Mouse (Mus musculus) ES-Bruce4 (cell line): ENCODE measurements around the gene Map2k5.

Experiments
- CTCF ChIP-seq: IDR thresholded peaks from one replicate; pipeline ENCODE4 v1.8.1; 2011; ENCODE audit warnings: low read depth, low read length
- EP300 ChIP-seq: IDR thresholded peaks from 2 replicates; pipeline ENCODE4 v1.6.1; 2011; ENCODE audit warnings: low read depth, low read length; ENCODE audit not compliant: insufficient read depth
- POLR2A ChIP-seq: IDR thresholded peaks from one replicate; pipeline ENCODE4 v1.8.1; 2011; ENCODE audit warnings: low read length; ENCODE audit not compliant: insufficient read depth

DNA sequence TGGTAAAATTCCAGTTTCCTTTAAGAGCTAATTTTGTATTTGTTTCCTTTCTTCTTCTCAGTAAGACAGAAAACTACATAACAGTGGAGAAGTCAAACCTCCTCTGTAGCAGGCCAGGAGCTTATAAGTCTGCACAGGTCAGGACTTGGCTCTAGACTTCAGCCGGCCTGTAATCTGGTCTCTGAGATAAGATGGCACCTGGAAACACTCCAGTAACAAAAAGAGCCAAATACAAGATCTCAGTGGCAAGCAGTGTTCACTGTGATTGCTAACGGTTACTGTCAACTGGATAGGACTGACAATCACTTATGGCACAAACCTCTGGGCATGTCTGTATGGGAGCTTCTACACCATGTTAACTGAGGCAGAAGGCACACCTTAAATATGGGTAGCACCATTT, 4.4 kb downstream of the Map2k5 start:
- TF ChIP-seq POLR2A (no peak), CTCF (no peak), EP300 (no peak)
